Mouse (Mus musculus): ENCODE measurements around the gene Spats1.

DNA sequence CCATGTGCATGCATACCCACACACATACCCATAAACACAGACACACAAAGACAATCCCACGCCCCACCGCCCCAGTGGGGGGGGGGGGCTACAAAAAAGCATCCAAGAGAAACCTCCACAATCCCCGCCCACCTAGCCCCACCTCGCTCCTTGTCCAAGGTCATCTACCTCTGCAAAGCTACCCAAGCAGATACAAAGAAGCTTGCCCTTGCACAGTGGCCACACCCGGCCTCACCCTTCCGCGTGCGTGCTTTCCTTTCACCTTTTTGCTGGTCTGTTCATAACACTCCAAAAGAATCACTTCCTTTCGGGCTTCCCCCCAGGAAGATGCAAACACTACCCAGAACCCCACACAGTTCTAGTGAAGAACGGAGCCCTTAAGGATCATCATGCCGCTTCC lies 20.2 kb upstream of the Spats1 start:
- TF ChIP-seq CTCF (conservative IDR thresholded peaks at IDR 0.05 in 1 of 2, IDR thresholded peaks at IDR 0.05 in 1 of 2; ENCODE audit: low read depth in 2 of 2, low read length in 2 of 2), result no peak
- no peak for TF ChIP-seq NELFE (IDR thresholded peaks at IDR 0.05; ENCODE audit: low read depth, low read length)
- no peak for TF ChIP-seq ETS1 (conservative IDR thresholded peaks at IDR 0.05; ENCODE audit: low read depth, low read length)
- no peak for TF ChIP-seq POLR2AphosphoS2 (IDR thresholded peaks at IDR 0.05; ENCODE audit: low read depth, low read length)
- no peak for TF ChIP-seq EP300 (IDR thresholded peaks at IDR 0.05; ENCODE audit: low read length)
- no peak for TF ChIP-seq TCF12 (IDR thresholded peaks at IDR 0.05; ENCODE audit: low read depth, low read length)
- no peak for TF ChIP-seq BHLHE40 (IDR thresholded peaks at IDR 0.05; ENCODE audit: low read depth, low read length)
- no peak for TF ChIP-seq ZNF384 (IDR thresholded peaks at IDR 0.05; ENCODE audit: low read depth, low read length)

Data from CH12.LX (cell line).